Mouse (Mus musculus) gastrocnemius, adult 8-10 months (tissue): ENCODE data around the gene Wdcp. TPM values are rescaled to one million over a fixed set of nuclear protein-coding genes. Genes with fewer than 3 reads are reported as not detected.

Source experiments
- total RNA-seq, 4 experiments: library from RNA; stranded (reverse); gene quantifications; 2 replicates each; pipeline ENCODE4 v1.2.4; 2022

The Wdcp gene
- total RNA-seq, 4 experiments from 2014 or later: 4.7 to 5.4 (median 5.1) TPM

Other genes starting within 250 kb of the Wdcp start
- under 1 TPM in 2 of 4 experiments, not detected in 2; 0.12 to 0.24 TPM for gene Fam228a, start 104.9 kb upstream of the Wdcp start, total RNA-seq
- gene Pfn4, start 74.3 kb upstream of the Wdcp start, total RNA-seq: 1 to 10 TPM in 3 of 4 experiments, under 1 TPM in 1; 0.67 to 1.1 (median 1.0) TPM
- gene Fam228b, start 74.0 kb upstream of the Wdcp start, total RNA-seq: 10 to 100 TPM in 2 of 4 experiments, 1 to 10 TPM in 2; 8.9 to 16.4 (median 10.8) TPM
- 10 to 100 TPM; 24.7 to 34.2 (median 28.8) TPM for gene Sf3b6, start 25.8 kb upstream of the Wdcp start, total RNA-seq
- gene Fkbp1b, start 1.7 kb upstream of the Wdcp start, total RNA-seq: under 1 TPM in 1 of 4 experiments, not detected in 3; 0.58 TPM
- gene Mfsd2b, start 31.1 kb downstream of the Wdcp start, total RNA-seq: under 1 TPM; 0.25 to 0.48 (median 0.38) TPM
- 100 to 1,000 TPM; 142 to 163 (median 146) TPM for gene Ubxn2a, start 64.4 kb downstream of the Wdcp start, total RNA-seq
- 10 to 100 TPM; 10.0 to 11.2 (median 10.6) TPM for gene Atad2b, start 74.0 kb downstream of the Wdcp start, total RNA-seq